Mouse (Mus musculus): ENCODE data around the gene Rps6kb2.

The Rps6kb2 gene

GRCm38 (mm10) chr19:4114551-4114950 lies 48.6 kb downstream of the Rps6kb2 start:
- no peak for DNase-seq

GRCm38 (mm10) chr19:4113806-4114230 lies 49.3 kb downstream of the Rps6kb2 start:
- no peak for DNase-seq

- DNase-seq = peak; percentile 80
Measured at GRCm38 (mm10) chr19:4113186-4113805, 49.9 kb downstream of the Rps6kb2 start.

DNA sequence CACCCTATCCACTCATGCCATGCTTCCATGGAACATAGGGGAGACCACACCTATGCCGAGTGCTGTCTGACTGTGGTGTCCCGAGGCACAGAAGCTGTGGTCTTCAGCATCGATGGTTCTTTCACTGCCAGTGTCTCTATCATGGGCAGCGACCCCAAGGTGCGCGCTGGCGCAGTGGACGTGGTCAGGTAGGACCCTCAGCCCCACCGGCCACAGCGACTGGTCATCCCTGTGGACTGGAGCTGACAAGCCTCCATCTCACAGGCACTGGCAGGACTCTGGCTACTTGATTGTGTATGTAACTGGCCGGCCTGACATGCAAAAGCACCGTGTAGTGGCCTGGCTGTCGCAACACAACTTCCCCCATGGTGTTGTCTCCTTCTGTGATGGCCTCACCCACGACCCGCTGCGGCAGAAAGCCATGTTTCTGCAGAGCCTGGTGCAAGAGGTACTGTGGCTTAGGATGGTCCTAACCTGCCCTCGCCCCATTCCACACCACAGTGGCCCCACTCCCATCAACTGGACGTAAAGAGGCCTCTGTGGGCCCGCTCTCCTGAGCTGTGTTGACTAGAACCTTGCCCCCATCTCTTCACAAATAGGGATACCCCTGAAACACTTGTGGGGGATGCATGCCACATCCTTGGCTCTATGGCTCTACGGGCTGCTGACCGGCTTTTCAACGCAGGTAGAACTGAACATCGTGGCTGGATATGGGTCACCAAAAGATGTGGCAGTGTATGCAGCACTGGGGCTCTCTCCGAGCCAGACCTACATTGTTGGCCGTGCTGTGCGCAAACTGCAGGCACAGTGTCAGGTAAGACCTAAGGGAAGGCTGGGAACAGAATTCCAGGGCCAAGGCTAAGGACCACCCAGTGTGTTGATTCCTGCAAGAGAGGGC lies 50.8 kb downstream of the Rps6kb2 start:
- no peak for DNase-seq

DNA sequence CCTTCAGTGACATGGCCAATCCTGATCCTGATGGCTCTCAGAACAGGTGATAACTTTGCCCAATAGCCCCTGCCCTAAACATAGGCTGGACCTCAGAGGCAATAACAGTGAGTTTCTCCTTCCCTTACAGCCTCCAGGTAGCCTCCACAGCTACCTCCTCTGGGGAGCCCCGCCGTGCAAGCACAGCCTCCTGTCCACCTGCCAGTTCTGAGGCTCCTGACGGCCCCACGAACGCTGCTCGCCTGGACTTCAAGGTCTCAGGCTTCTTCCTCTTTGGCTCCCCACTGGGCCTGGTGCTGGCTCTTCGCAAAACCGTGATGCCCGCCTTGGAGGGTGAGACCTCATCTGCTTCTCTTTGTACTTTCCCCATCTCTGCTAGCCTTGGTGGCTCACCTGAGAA lies 54.6 kb downstream of the Rps6kb2 start:
- no peak for DNase-seq

DNA sequence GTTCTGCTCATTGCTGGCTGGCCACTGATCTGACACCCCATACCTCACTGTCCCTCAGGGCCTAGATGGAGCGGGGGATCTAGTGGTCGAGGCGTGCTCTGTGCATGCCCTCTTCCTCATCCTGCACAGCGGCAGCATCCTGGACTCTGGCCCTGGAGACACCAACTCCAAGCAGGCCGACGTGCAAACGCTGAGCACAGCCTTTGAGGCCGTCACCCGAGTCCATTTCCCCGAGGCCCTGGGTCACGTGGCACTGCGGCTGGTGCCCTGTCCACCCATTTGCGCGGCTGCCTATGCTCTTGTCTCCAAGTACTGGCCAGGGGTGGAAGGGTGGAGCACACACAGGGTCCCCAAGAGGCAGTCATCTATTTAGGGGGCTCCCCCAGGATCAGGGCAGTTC lies 56.5 kb downstream of the Rps6kb2 start:
- no peak for DNase-seq

GRCm38 (mm10) chr19:4104675-4105194 lies 58.4 kb downstream of the Rps6kb2 start:
- no peak for DNase-seq

All from lung, postnatal 14 days (tissue).